Mouse (Mus musculus) fibroblast of lung, adult 2 months (primary cell): ENCODE measurements around the gene Gm21173.
"Not testable (repeated sequence)": the region's sequence is repeated elsewhere in the genome, so short reads cannot be mapped to it uniquely, and the experiment has no call there.

Source experiments
- DNase-seq: peaks from one replicate; pipeline ENCODE4 v3.0.0-alpha.2; 2011; ENCODE audit warnings: low read depth

Gene Gm21173

GRCm38 (mm10) chrY:76761300-76761699, at the start of gene Gm21173:
TSS of gene Gm21173 (plus strand) at chrY:76761600.
- DNase-seq: not testable (repeated sequence)
